Mouse (Mus musculus): ENCODE measurements at regions not wholly inside any gene's neighbourhood (a gene's known extent, or its start where the extent isn't known, plus 50 kb on each side); places are given as distances from the start of the nearest gene placed in this dataset.

- DNase-seq (ENCODE audit: low read depth, low spot score) = no peak
Measured at GRCm38 (mm10) chr11:63287766-63288165, 159.0 kb downstream of the Pmp22 start.

GRCm38 (mm10) chr11:63290618-63291017 is 161.8 kb downstream of the Pmp22 start:
- DNase-seq (ENCODE audit: low read depth, low spot score) = no peak

GRCm38 (mm10) chr11:63293485-63293884 is 164.7 kb downstream of the Pmp22 start:
- no peak for DNase-seq (ENCODE audit: low read depth, low spot score)

GRCm38 (mm10) chr11:63294476-63294875 is 165.7 kb downstream of the Pmp22 start:
- no peak for DNase-seq (ENCODE audit: low read depth, low spot score)

GRCm38 (mm10) chr11:63296476-63296875 is 167.7 kb downstream of the Pmp22 start:
- no peak for DNase-seq (ENCODE audit: low read depth, low spot score)

GRCm38 (mm10) chr11:63299712-63300581 is 171.2 kb downstream of the Pmp22 start:
- DNase-seq (ENCODE audit: low read depth, low spot score) = no peak

- DNase-seq (ENCODE audit: low read depth, low spot score) = no peak
Measured at GRCm38 (mm10) chr11:63325166-63325565, 196.4 kb downstream of the Pmp22 start.

GRCm38 (mm10) chr11:63326864-63327263 is 198.1 kb downstream of the Pmp22 start:
- no peak for DNase-seq (ENCODE audit: low read depth, low spot score)

- no peak for DNase-seq (ENCODE audit: low read depth, low spot score)
Measured at GRCm38 (mm10) chr11:63337503-63337902, 208.7 kb downstream of the Pmp22 start.

- DNase-seq (ENCODE audit: low read depth, low spot score) = no peak
Measured at GRCm38 (mm10) chr11:63338277-63338676, 209.5 kb downstream of the Pmp22 start.

GRCm38 (mm10) chr11:63345653-63346052 is 216.9 kb downstream of the Pmp22 start:
- no peak for DNase-seq (ENCODE audit: low read depth, low spot score)

GRCm38 (mm10) chr11:63350123-63350696 is 221.4 kb downstream of the Pmp22 start:
- DNase-seq (ENCODE audit: low read depth, low spot score) = no peak

- DNase-seq (ENCODE audit: low read depth, low spot score) = no peak
Measured at GRCm38 (mm10) chr11:63351999-63352398, 223.2 kb downstream of the Pmp22 start.

GRCm38 (mm10) chr11:63352990-63353389 is 224.2 kb downstream of the Pmp22 start:
- no peak for DNase-seq (ENCODE audit: low read depth, low spot score)

GRCm38 (mm10) chr11:63353671-63354070 is 224.9 kb downstream of the Pmp22 start:
- DNase-seq (ENCODE audit: low read depth, low spot score) = no peak

- DNase-seq (ENCODE audit: low read depth, low spot score) = no peak
Measured at GRCm38 (mm10) chr11:63357772-63358344, 229.1 kb downstream of the Pmp22 start.

GRCm38 (mm10) chr11:63367756-63368265 is 239.0 kb downstream of the Pmp22 start:
- no peak for DNase-seq (ENCODE audit: low read depth, low spot score)

GRCm38 (mm10) chr11:63369475-63369874 is 240.7 kb downstream of the Pmp22 start:
- DNase-seq (ENCODE audit: low read depth, low spot score) = no peak

- DNase-seq (ENCODE audit: low read depth, low spot score) = no peak
Measured at GRCm38 (mm10) chr11:63376311-63376710, 247.5 kb downstream of the Pmp22 start.

GRCm38 (mm10) chr11:63376991-63377390 is 248.2 kb downstream of the Pmp22 start:
- DNase-seq (ENCODE audit: low read depth, low spot score) = no peak

- DNase-seq (ENCODE audit: low read depth, low spot score) = no peak
Measured at GRCm38 (mm10) chr11:63388247-63388646, 259.5 kb downstream of the Pmp22 start.

GRCm38 (mm10) chr11:63391478-63391877 is 262.7 kb downstream of the Pmp22 start:
- no peak for DNase-seq (ENCODE audit: low read depth, low spot score)

- no peak for DNase-seq (ENCODE audit: low read depth, low spot score)
Measured at GRCm38 (mm10) chr11:63392378-63392777, 263.6 kb downstream of the Pmp22 start.

Measured in retina, adult 2 months (tissue).